Mouse (Mus musculus): ENCODE measurements at regions not wholly inside any gene's neighbourhood (a gene's known extent, or its start where the extent isn't known, plus 50 kb on each side); places are given as distances from the start of the nearest gene placed in this dataset.

DNA sequence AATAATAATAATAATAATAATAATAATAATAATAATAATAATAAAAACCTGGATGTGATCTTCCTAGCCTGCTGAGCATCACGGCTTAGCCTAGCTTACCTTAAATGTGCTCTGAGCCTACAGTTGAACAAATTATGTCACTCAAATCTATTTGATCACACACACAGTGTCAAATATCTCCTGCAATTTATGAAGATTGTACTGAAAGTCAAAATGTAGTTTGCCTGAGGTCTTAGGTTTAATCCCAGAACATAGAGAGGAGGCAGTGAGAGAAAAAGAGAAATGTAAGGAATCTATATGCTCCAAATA lies 456.4 kb downstream of the Tm4sf1 start:
- TF ChIP-seq POLR2A (IDR thresholded peaks at IDR 0.05; ENCODE audit: borderline replicate concordance, extremely low read depth, insufficient read depth, insufficient read length, poor library complexity, severe bottlenecking) (no peak), CTCF (IDR thresholded peaks at IDR 0.05; ENCODE audit: borderline replicate concordance, extremely low read depth, insufficient read depth, insufficient read length) (no peak)
